Mouse (Mus musculus): ENCODE results near the gene P2rx7. TPM values are rescaled to one million over a fixed set of nuclear protein-coding genes. Genes with fewer than 3 reads are reported as not detected.
A peak's percentile ranks its signal among the peaks of the same experiment; 100 is the strongest.

Gene P2rx7
- polyA plus RNA-seq (2016; fragmentation: Nextera tagmentation; extraction: Ambion mirVana), result 0.33 and 0.47 TPM in 2 replicates

DNA sequence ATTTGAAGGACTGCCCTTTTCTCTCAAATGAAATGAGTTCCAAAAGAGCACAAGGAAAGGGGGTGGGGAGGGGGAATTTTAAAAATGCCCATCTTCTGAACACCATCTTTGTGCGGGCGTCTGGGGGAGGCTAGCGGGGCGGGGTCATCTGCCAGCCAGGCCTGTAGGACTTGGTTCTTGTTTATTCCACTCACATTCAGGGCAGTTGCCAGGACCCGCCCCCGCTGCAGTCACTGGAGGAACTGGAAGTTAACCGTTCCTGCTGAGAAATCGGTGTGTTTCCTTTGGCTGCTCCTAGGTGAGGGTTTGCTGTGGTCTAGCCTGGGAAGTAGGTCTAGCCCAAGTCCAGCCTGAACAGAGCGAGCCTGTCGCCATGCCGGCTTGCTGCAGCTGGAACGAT is at the start of gene P2rx7:
Gene P2rx7, plus strand, starts transcription at position 211 of the 400 bp plus-strand sequence.
- DNase-seq (ENCODE audit: low spot score), result no peak
- WGBS, result 74% methylated on average over 12 of the region's 12 CpGs
- H3K4me1 ChIP-seq, result peaks cover 26% of the 10 kb centered on the region
- no peak within 1 kb of the TSS for H3K4me3 ChIP-seq
- H3K9me3 ChIP-seq, result no peaks in the 10 kb centered on the region
- 0 out of 2 replicates have a peak, but pooled peaks cover 3% of the 10 kb centered on the region for H3K36me3 ChIP-seq
- H3K27ac ChIP-seq, result 0 out of 2 replicates have a peak within 1 kb of the TSS, but pooled peaks have one; percentile 17
- no peaks in the 10 kb centered on the region for H3K27me3 ChIP-seq (ENCODE audit: insufficient read depth, poor library complexity, severe bottlenecking)

DNA sequence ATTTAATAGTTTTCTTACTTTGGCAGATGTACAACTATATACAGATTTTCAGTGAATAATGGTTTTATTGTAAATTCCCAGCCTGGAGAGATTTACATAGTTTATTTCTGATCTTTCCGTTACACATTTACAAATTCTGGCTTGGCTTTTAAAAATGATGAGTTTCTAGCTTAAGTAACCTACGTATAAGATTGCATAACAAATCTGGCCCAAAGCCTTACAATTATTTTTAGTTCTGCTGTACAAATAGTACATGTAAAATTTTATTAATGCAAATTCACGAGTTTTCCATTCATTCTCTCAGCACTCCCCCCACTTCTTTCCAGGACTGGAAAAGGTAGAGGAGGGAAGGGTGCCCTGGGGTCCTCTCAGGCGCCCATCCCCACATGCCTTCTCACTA is 48.2 kb upstream of the P2rx7 start:
- Histone ChIP-seq H3K27ac (no peak overlapping the region), H3K9me3 (no peaks in the 10 kb centered on the region), H3K36me3 (peaks cover 70% of the 10 kb centered on the region), H3K4me1 (no peaks in the 10 kb centered on the region), H3K4me3 (no peak overlapping the region), H3K27me3 (ENCODE audit: insufficient read depth, poor library complexity, severe bottlenecking) (no peaks in the 10 kb centered on the region)
- WGBS, result 85% methylated on average over 4 of the region's 4 CpGs
- DNase-seq (ENCODE audit: low spot score), result no peak

DNA sequence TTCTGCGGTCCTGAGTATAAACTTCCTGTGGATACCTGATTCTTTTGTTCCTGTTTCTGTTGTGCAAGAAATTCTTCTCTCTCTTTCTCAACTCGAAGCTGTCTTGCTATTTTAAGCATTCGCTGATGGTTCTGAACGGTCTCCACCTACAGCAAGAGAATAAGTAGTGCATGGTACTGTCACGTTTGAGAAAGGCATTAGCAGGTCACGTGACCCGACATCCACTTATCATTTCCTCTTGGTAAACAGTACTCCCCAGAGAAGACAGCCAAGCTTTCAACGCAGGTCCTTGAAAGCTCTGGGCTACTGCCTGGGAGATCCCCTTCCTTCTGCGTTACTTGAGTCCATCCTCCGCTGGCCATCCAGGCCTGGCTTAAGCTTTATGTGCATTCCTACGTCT is 41.5 kb upstream of the P2rx7 start:
- Histone ChIP-seq H3K4me1 (peaks cover 14% of the 10 kb centered on the region), H3K4me3 (no peak overlapping the region), H3K36me3 (peaks cover 67% of the 10 kb centered on the region), H3K27me3 (ENCODE audit: insufficient read depth, poor library complexity, severe bottlenecking) (no peaks in the 10 kb centered on the region), H3K27ac (peak overlapping the region; percentile 77), H3K9me3 (no peaks in the 10 kb centered on the region)
- 43% methylated on average over 11 of the region's 11 CpGs for WGBS
- peak; percentile 85 for DNase-seq (ENCODE audit: low spot score)

DNA sequence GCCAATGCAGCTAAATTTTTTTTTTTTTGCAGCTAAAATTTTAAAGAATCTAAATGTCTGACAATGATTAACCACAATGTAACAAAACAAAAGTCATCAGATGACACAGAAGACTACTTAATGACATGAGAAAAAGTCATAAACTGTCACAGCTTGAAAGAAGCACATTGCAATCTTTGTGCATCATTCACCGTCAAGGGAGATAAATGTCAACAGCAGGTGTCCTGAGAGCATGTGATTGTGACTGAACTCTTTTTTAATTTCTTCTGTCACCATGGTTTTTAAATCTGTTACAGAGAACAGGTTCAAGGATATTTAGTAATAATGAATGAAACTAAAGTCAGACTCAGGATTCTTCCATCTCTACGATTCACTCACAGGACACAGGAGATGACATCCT is 38.8 kb upstream of the P2rx7 start:
- 67% methylated on average over 2 of the region's 2 CpGs for WGBS
- Histone ChIP-seq H3K27ac (peak overlapping the region; percentile 64; the same call in 1 of the 2 replicates), H3K27me3 (ENCODE audit: insufficient read depth, poor library complexity, severe bottlenecking) (no peaks in the 10 kb centered on the region), H3K9me3 (no peaks in the 10 kb centered on the region), H3K4me1 (peaks cover 14% of the 10 kb centered on the region), H3K36me3 (peaks cover 62% of the 10 kb centered on the region), H3K4me3 (no peak overlapping the region)
- no peak for DNase-seq (ENCODE audit: low spot score)

DNA sequence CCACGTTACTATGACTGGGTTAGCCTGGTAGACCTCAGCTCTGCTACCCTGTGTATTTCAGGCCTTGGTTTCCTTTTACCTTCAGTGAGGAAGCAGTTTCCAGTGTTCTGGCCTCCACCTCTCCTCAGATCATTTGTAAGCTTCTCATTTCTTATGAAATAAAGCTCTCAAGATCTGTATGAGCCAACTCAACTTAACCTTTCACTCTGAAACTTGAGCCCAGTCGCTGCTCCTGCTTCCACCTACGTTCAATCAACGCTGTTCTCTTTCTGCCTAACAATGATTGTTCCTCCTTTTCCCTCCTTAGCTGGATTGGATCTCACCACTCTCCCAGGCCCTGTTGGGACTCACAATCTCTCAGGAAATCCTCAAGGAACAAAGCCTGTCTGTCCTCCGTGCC is 32.1 kb upstream of the P2rx7 start:
- peaks cover 18% of the 10 kb centered on the region; the same call in 1 of the 2 replicates for H3K4me1 ChIP-seq
- peak overlapping the region; percentile 71 for H3K27ac ChIP-seq
- DNase-seq (ENCODE audit: low spot score), result no peak
- WGBS, result 62% methylated on average over 5 of the region's 5 CpGs
- H3K4me3 ChIP-seq, result no peak overlapping the region
- H3K36me3 ChIP-seq, result peaks cover 25% of the 10 kb centered on the region
- no peaks in the 10 kb centered on the region for H3K27me3 ChIP-seq (ENCODE audit: insufficient read depth, poor library complexity, severe bottlenecking)
- H3K9me3 ChIP-seq, result no peaks in the 10 kb centered on the region

DNA sequence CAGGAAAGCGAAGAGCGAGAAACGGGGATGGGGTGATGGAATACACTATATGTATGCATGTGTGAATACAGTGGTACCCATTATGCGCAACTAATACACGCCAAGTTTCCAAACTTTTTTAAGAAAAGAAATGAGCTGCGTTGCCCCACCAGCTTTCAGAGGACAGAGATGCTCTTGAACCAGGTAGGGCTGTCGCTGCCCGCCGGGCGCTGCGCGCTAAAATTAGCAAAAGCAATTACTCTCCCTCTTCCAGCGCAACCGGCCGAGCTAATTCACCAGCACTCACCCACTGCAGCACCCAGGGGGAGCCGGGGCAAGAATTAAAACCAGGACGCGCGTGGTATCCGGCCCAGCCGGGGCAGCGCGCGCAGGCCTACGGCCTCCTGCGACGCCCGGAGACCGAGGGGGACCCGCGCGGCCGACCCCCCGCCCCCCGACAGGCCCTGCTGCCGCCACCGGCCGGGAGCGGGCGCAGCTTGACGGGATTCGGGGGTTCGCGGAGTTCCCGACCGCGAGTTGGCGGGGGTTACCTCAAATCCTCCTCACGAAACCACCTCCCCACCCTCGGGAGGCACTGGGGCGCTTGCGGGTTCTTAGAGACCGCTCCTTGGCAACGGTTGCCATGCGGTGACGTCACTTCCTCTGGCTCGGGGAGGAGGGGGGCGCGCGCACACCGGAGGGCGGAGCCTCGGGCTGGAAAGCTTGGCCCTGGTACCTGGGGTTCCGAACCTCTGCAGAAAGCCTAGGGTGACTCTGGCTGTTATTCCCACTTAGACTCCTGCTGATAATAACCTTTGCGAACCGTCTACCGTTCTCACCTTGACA is 29.6 kb upstream of the P2rx7 start, which contains the start of gene Ift81:
Gene Ift81, minus strand, starts transcription at position 611 of the 825 bp plus-strand sequence.
- no peaks in the 10 kb centered on the region for H3K9me3 ChIP-seq
- peak within 1 kb of the TSS; percentile 97 for H3K27ac ChIP-seq
- no peaks in the 10 kb centered on the region for H3K27me3 ChIP-seq (ENCODE audit: insufficient read depth, poor library complexity, severe bottlenecking)
- peak within 1 kb of the TSS; percentile 87 for H3K4me3 ChIP-seq
- WGBS, result 3% methylated on average over 67 of the region's 67 CpGs
- peaks cover 8% of the 10 kb centered on the region for H3K36me3 ChIP-seq
- DNase-seq (ENCODE audit: low spot score), result peak; percentile 97
- peaks cover 22% of the 10 kb centered on the region; the same call in 1 of the 2 replicates for H3K4me1 ChIP-seq

DNA sequence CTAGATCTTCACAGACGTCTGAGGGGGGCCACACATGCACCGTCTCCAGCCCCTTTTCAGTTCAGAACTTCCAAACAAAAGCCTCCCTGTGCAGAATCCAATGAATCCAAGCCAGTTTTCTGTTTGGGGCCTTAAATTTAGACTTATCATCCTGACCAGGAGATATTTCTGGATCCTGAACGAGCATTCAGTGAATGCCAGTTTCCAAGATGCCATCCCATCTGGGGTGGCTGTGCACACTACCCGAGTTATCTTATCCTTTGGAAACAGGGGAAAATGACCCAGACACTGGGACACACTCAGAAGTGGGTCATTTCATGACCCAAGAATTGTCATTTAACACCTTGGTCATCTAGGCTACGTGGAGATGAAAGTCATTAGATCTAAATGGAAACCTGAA is 26.0 kb upstream of the P2rx7 start:
- no peak for DNase-seq (ENCODE audit: low spot score)
- Histone ChIP-seq H3K4me3 (no peak overlapping the region), H3K27ac (peak overlapping the region; percentile 92; the same call in 1 of the 2 replicates), H3K4me1 (peaks cover 48% of the 10 kb centered on the region), H3K36me3 (no peaks in the 10 kb centered on the region), H3K27me3 (ENCODE audit: insufficient read depth, poor library complexity, severe bottlenecking) (no peaks in the 10 kb centered on the region), H3K9me3 (no peaks in the 10 kb centered on the region)
- 59% methylated on average over 5 of the region's 5 CpGs for WGBS

DNA sequence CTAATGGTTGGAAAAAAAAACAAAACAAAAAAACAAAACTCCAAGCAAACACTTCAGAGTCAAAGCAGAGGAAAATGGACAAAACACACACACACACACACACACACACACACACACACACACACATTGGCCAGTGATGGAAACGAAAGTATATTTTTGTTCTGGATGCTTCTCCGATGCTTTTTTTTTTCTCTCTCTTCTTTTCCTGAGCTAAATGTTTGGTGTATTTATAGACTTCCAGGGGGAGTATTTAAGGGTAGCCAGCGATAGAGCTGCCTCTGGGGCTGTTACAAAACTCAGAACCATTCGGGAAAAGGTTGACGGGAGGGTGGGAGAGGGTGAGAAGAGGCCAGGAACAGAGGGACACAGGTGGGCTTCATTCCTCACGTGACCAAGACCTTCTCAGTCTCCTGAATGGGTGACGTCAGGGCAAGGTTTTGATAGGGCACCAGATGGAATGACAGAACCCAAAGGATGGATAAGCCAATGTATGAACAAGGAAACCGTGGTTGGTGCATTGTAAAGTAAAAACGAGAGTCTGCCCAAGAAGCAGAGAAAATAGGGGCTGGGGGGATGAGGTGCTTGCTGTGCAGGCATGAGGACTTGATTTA is 23.9 kb upstream of the P2rx7 start:
- H3K9me3 ChIP-seq, result no peaks in the 10 kb centered on the region
- no peak for DNase-seq (ENCODE audit: low spot score)
- H3K36me3 ChIP-seq, result no peaks in the 10 kb centered on the region
- H3K27me3 ChIP-seq (ENCODE audit: insufficient read depth, poor library complexity, severe bottlenecking), result no peaks in the 10 kb centered on the region
- WGBS, result 66% methylated on average over 9 of the region's 9 CpGs
- no peak overlapping the region for H3K4me3 ChIP-seq
- H3K4me1 ChIP-seq, result peaks cover 42% of the 10 kb centered on the region
- H3K27ac ChIP-seq, result peak overlapping the region; percentile 92

DNA sequence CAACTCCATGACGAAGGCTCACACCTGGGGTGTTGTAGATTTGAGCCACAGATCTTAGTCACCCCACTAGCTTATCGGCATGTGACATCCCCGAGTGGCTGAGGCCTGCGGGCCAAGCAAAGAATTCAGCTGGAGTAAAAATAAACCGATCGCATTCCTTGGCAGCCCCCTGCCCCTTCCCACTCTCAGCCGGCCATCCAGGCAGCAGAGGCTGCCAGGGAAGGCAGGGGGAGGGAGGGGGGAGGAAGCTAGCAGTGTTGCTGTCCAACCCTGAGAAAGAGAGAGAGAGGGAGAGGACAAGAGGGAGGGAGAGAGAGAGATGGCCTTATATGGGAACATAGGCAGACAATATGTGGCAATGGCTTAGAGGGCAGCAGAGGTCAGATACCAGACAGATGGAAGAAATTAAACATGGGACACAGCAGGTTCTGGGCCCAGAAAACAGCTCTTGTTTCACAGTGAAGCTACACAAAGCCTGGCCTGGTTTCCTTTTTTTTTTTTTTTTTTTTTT is 22.3 kb upstream of the P2rx7 start:
- Histone ChIP-seq H3K4me3 (peak overlapping the region; percentile 3; the same call in 1 of the 2 replicates), H3K27me3 (ENCODE audit: insufficient read depth, poor library complexity, severe bottlenecking) (no peaks in the 10 kb centered on the region), H3K36me3 (no peaks in the 10 kb centered on the region), H3K9me3 (no peaks in the 10 kb centered on the region), H3K27ac (peak overlapping the region; percentile 92), H3K4me1 (peaks cover 47% of the 10 kb centered on the region)
- peak; percentile 94 for DNase-seq (ENCODE audit: low spot score)
- WGBS, result 6% methylated on average over 7 of the region's 7 CpGs

DNA sequence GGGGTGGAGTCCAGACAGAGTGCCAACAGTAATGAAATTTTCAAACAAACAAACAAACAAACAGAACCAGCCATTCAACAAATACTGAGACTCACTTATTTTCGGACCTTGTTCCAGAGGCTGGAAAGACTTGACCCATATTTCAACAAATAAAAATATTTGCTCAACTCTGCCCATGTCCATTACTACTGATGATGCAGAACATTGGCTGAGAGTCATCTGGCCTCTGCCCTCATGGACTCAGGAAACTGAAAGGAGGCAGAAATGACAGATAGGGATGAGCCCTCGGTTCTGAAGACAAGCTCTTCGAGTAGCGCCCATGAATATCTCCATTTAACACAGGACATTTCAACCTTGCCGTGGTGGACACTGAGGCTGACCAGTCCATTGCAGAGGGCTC is 21.2 kb upstream of the P2rx7 start:
- Histone ChIP-seq H3K36me3 (no peaks in the 10 kb centered on the region), H3K27me3 (ENCODE audit: insufficient read depth, poor library complexity, severe bottlenecking) (no peaks in the 10 kb centered on the region), H3K4me3 (no peak overlapping the region), H3K9me3 (no peaks in the 10 kb centered on the region), H3K27ac (peak overlapping the region; percentile 92), H3K4me1 (peaks cover 54% of the 10 kb centered on the region)
- no peak for DNase-seq (ENCODE audit: low spot score)
- 85% methylated on average over 5 of the region's 5 CpGs for WGBS

DNA sequence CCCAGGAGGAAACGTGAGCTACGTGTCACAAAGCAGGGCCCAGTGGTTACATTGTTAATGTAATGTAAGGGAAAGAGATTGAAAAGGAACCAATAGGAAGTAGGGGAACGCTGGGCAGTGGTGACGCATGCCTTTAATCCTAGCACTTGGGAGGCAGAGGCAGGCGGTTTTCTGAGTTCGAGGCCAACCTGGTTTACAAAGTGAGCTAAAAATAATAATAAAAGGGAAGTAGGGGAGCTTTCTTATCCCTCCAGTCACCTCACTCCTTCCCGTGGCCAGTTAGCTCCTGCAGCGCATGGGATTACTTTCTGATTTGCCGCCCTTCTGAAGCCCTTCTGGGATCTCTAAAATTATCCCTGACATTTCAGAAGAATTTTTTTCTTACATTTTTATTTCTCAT is 19.9 kb upstream of the P2rx7 start:
- 78% methylated on average over 9 of the region's 9 CpGs for WGBS
- H3K4me3 ChIP-seq, result no peak overlapping the region
- H3K9me3 ChIP-seq, result no peaks in the 10 kb centered on the region
- peak overlapping the region; percentile 92 for H3K27ac ChIP-seq
- H3K36me3 ChIP-seq, result no peaks in the 10 kb centered on the region
- peaks cover 50% of the 10 kb centered on the region for H3K4me1 ChIP-seq
- H3K27me3 ChIP-seq (ENCODE audit: insufficient read depth, poor library complexity, severe bottlenecking), result no peaks in the 10 kb centered on the region
- no peak for DNase-seq (ENCODE audit: low spot score)

DNA sequence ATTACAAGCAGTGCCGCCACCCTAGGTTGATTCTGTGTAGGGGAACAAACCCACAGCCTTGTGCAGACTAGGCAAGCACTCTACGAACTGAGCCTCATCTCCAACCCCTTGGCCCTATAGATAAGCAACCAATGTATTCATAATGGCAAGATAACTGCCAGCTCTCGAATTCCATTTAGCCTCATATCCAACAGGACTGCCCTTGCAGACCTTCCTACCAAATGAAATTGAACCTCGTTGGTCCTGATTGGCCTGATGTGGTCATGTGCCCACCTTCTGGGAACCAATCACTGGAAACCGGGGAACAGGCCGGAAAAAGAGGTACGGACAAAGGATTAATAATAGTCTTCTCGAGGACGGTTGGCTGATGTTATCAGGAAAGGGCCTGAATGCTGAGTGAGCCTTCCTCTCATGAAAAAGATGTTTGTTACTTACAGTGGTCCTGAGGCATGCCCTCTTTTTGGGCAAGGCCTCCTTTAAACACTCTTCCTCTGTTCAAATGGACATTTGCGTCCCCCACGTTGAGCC is 18.7 kb upstream of the P2rx7 start:
- H3K27me3 ChIP-seq (ENCODE audit: insufficient read depth, poor library complexity, severe bottlenecking), result no peaks in the 10 kb centered on the region
- peaks cover 44% of the 10 kb centered on the region for H3K4me1 ChIP-seq
- WGBS, result 84% methylated on average over 11 of the region's 11 CpGs
- DNase-seq (ENCODE audit: low spot score), result no peak
- H3K4me3 ChIP-seq, result no peak overlapping the region
- H3K9me3 ChIP-seq, result no peaks in the 10 kb centered on the region
- H3K36me3 ChIP-seq, result no peaks in the 10 kb centered on the region
- H3K27ac ChIP-seq, result peak overlapping the region; percentile 92

Measured in heart, embryonic 10.5 days (tissue).